Comparison of ENCODE assay signal across 18 mouse cellular contexts in genomic region chr10:117483091-117483600, GRCm38 (mm10).
A peak's percentile ranks its signal among the peaks of the same experiment; 100 is the strongest.
DNase-seq lines count a peak whose midpoint lies in the region; TF ChIP-seq lines count a peak whose summit lies in the region.
"Had no signal": no experiment of that assay in that cellular context is flagged by ENCODE, and none has a peak within 500 bp of the region (broad histone marks: within the 10 kb centered on the region; RNA-seq: fewer than 3 reads in every experiment).

No protein-coding gene starts in this region.

- TF ChIP-seq CTCF in left cerebral cortex, adult 2 months (IDR thresholded peaks at IDR 0.05) = no peak

- H3K4me3 ChIP-seq in left cerebral cortex, adult 2 months = no peak overlapping the region

- intact Hi-C loops in left cerebral cortex, adult 2 months (cut with DNase I) = no loop called here

- no peak overlapping the region for H3K27ac ChIP-seq in left cerebral cortex, adult 2 months

- peak; percentile 39 for DNase-seq in heart, adult 11 months
- no peak for DNase-seq in heart, adult 18-20 months
- peak; percentile 92 for DNase-seq in 3T3-L1 (ENCODE audit: low read depth, low spot score)
- peak; percentile 94 for DNase-seq in adipocyte (ENCODE audit: low spot score)
- no peak for DNase-seq in left cerebral cortex, adult 2 months (ENCODE audit: extremely low spot score in 1 of 2, low spot score in 2 of 2)
- no peak for DNase-seq in ovary, adult 18-20 months (ENCODE audit: low spot score)
- DNase-seq: adrenal gland, adult 2 months; adrenal gland, adult 8-10 months; adrenal gland, postnatal 10 days; adrenal gland, postnatal 14 days; adrenal gland, postnatal 25 days; adrenal gland, postnatal 36 days; B cell, adult 2 months; cerebellum, adult 11 months; cerebellum, adult 11-12 months; cerebellum, adult 18-20 months; cerebellum, adult 2 months; cerebellum, adult 8-10 months had no signal

Comparison
In these comparisons a context has a peak if more than half of its experiments do, and no peak if none do; other contexts are left out.
1. DNase-seq: peak in heart, adult 11 months (single experiment), 3T3-L1 (single experiment) and adipocyte (single experiment); none in heart, adult 18-20 months (0 of 2), left cerebral cortex, adult 2 months (0 of 2) and ovary, adult 18-20 months (single experiment).